Mouse (Mus musculus): Measurements from ENCODE around the gene Nfkbia. TPM values are rescaled to one million over a fixed set of nuclear protein-coding genes. Genes with fewer than 3 reads are reported as not detected.

Gene Nfkbia
- polyA plus RNA-seq, 1 experiment from 2014 or later, result 116 TPM

DNA sequence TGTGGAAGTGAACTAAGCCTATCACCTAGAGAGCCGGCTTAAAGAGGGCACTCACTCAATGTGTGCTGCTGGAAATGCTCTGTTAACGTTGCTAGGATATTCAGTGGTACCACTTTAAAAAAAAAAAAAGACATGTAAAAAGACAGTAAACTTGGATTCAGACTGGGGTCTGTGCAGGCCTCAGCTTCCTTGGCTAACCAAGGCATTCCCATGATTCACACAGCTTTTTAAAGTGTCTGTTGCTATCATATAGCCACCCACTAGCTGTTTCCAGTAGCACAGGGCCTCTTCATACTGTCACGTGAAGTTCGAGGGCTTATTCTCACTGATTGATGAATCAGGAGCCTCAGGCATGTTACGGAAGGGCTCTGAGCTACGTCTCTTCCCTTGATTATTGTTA lies 30.0 kb downstream of the Nfkbia start:
- no peak; the same call in 1 of the 2 replicates for ATAC-seq (ENCODE audit: borderline replicate concordance, extremely low read depth, low FRiP score, low TSS enrichment)
- Histone ChIP-seq H3K9ac (no peak overlapping the region), H3K27me3 (no peaks in the 10 kb centered on the region), H3K27ac (peak overlapping the region; percentile 90), H3K4me1 (peaks cover 74% of the 10 kb centered on the region), H3K4me2 (no peak overlapping the region), H3K36me3 (no peaks in the 10 kb centered on the region), H3K9me3 (no peaks in the 10 kb centered on the region), H3K4me3 (no peak overlapping the region)
- 28% methylated on average over 6 of the region's 6 CpGs for WGBS

- no peaks in the 10 kb centered on the region for H3K36me3 ChIP-seq
- ATAC-seq (ENCODE audit: borderline replicate concordance, extremely low read depth, low FRiP score, low TSS enrichment), result peak; percentile 60
- H3K27me3 ChIP-seq, result no peaks in the 10 kb centered on the region
- peak overlapping the region; percentile 90 for H3K27ac ChIP-seq
- H3K9ac ChIP-seq, result no peak overlapping the region
- H3K9me3 ChIP-seq, result no peaks in the 10 kb centered on the region
- H3K4me2 ChIP-seq, result no peak overlapping the region
- 34% methylated on average over 6 of the region's 6 CpGs for WGBS
- H3K4me3 ChIP-seq, result no peak overlapping the region
- H3K4me1 ChIP-seq, result peaks cover 68% of the 10 kb centered on the region
Observed at GRCm38 (mm10) chr12:55461767-55462166, 30.7 kb downstream of the Nfkbia start.

DNA sequence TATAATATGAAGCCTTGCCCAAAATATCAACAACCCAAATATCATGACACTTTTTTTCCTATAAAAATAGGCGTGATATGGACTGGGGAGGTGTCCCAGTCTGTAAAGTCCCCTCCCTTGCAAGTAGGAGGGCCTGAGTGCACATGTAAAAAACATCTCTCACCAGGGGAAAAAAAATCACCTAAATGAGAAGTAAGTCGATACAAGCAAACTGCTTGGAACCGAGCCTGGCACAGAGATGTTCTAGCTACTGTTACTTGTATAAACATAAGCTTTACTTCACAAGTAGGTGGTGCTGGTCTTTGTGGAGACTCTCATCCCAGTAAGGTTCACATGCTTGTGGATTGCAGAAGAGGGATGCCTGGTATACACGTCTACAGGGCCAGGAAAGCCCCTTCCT lies 31.5 kb downstream of the Nfkbia start:
- Histone ChIP-seq H3K9ac (no peak overlapping the region), H3K4me3 (no peak overlapping the region), H3K27me3 (no peaks in the 10 kb centered on the region), H3K36me3 (no peaks in the 10 kb centered on the region), H3K4me2 (no peak overlapping the region), H3K9me3 (no peaks in the 10 kb centered on the region), H3K4me1 (peaks cover 60% of the 10 kb centered on the region), H3K27ac (peak overlapping the region; percentile 90)
- ATAC-seq (ENCODE audit: borderline replicate concordance, extremely low read depth, low FRiP score, low TSS enrichment), result no peak
- WGBS, result 26% methylated on average over 4 of the region's 4 CpGs

GRCm38 (mm10) chr12:55459739-55460138 lies 32.7 kb downstream of the Nfkbia start:
- Histone ChIP-seq H3K4me3 (no peak overlapping the region), H3K4me2 (no peak overlapping the region), H3K9me3 (no peaks in the 10 kb centered on the region), H3K36me3 (no peaks in the 10 kb centered on the region), H3K27ac (no peak overlapping the region), H3K4me1 (peaks cover 48% of the 10 kb centered on the region), H3K27me3 (no peaks in the 10 kb centered on the region), H3K9ac (no peak overlapping the region)
- WGBS, result 44% methylated on average over 8 of the region's 8 CpGs
- ATAC-seq (ENCODE audit: borderline replicate concordance, extremely low read depth, low FRiP score, low TSS enrichment), result no peak

DNA sequence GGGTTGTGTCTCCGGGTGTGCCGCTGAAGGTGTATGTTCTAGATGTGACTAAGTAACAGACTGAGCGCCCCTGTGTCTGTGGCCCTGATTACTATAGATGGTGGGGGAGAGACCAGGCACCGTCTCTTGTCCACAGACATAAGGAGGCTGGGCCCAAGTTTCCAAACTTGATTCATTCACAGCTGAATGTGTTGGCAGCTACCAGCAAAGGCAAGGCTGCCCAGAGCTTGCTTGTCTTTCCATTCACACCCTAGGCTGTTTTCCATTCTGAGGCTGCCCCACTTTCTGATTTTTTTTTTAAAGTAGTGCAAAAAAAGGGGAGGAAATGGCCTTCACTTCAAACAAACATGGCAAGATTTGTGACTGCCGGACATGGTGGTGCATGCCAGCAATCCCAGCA lies 35.6 kb downstream of the Nfkbia start:
- Histone ChIP-seq H3K4me2 (no peak overlapping the region), H3K27ac (no peak overlapping the region), H3K4me3 (no peak overlapping the region), H3K4me1 (peaks cover 29% of the 10 kb centered on the region), H3K9ac (no peak overlapping the region), H3K36me3 (no peaks in the 10 kb centered on the region), H3K9me3 (no peaks in the 10 kb centered on the region), H3K27me3 (no peaks in the 10 kb centered on the region)
- 83% methylated on average over 5 of the region's 5 CpGs for WGBS
- ATAC-seq (ENCODE audit: borderline replicate concordance, extremely low read depth, low FRiP score, low TSS enrichment), result no peak

- no peaks in the 10 kb centered on the region for H3K36me3 ChIP-seq
- no peaks in the 10 kb centered on the region for H3K9me3 ChIP-seq
- 70% methylated on average over 3 of the region's 3 CpGs for WGBS
- H3K27ac ChIP-seq, result no peak overlapping the region
- ATAC-seq (ENCODE audit: borderline replicate concordance, extremely low read depth, low FRiP score, low TSS enrichment), result no peak
- no peak overlapping the region for H3K9ac ChIP-seq
- H3K4me1 ChIP-seq, result peaks cover 23% of the 10 kb centered on the region
- H3K27me3 ChIP-seq, result no peaks in the 10 kb centered on the region
- no peak overlapping the region for H3K4me3 ChIP-seq
- H3K4me2 ChIP-seq, result no peak overlapping the region
Observed at GRCm38 (mm10) chr12:55456136-55456535, 36.3 kb downstream of the Nfkbia start.

- Histone ChIP-seq H3K4me3 (no peak overlapping the region), H3K4me2 (no peak overlapping the region), H3K9ac (no peak overlapping the region), H3K9me3 (no peaks in the 10 kb centered on the region), H3K36me3 (no peaks in the 10 kb centered on the region), H3K27ac (no peak overlapping the region), H3K27me3 (no peaks in the 10 kb centered on the region), H3K4me1 (peaks cover 19% of the 10 kb centered on the region)
- 76% methylated on average over 10 of the region's 10 CpGs for WGBS
- ATAC-seq (ENCODE audit: borderline replicate concordance, extremely low read depth, low FRiP score, low TSS enrichment), result no peak
Observed at GRCm38 (mm10) chr12:55455206-55455605, 37.2 kb downstream of the Nfkbia start.

GRCm38 (mm10) chr12:55453924-55454323 lies 38.5 kb downstream of the Nfkbia start:
- H3K27ac ChIP-seq, result 0 out of 2 replicates have a peak overlapping the region, but pooled peaks have one; percentile 43

DNA sequence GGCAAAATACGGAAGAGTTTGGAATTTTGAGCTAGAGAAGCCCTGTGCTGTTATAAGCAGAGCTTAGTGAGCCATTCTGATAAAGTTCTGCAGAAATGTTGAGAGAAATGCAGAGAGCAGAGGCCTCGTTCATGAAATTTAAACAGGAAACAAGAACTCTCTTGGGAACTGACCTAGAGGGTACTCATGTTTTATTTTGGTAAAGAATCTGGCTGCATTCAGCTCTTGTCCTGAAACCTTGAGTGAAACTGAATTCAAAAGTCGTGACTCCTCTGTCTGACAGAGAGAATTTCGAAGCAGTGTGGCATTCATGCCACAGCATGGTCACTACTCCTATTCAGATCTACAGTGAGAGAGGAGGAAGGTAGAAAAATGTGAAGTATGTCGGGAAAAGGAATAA lies 39.6 kb downstream of the Nfkbia start:
- Histone ChIP-seq H3K4me1 (peaks cover 17% of the 10 kb centered on the region), H3K36me3 (no peaks in the 10 kb centered on the region), H3K27ac (peak overlapping the region; percentile 62), H3K27me3 (no peaks in the 10 kb centered on the region), H3K4me2 (no peak overlapping the region), H3K4me3 (no peak overlapping the region), H3K9ac (no peak overlapping the region), H3K9me3 (no peaks in the 10 kb centered on the region)
- WGBS, result 26% methylated on average over 5 of the region's 5 CpGs
- no peak for ATAC-seq (ENCODE audit: borderline replicate concordance, extremely low read depth, low FRiP score, low TSS enrichment)

More at GRCm38 (mm10) chr12:55453924-55454323, 38.5 kb downstream of the Nfkbia start:
- Histone ChIP-seq H3K4me2 (no peak overlapping the region), H3K9ac (no peak overlapping the region), H3K4me1 (peaks cover 17% of the 10 kb centered on the region), H3K4me3 (no peak overlapping the region), H3K27me3 (no peaks in the 10 kb centered on the region), H3K36me3 (no peaks in the 10 kb centered on the region), H3K9me3 (no peaks in the 10 kb centered on the region)
- no peak for ATAC-seq (ENCODE audit: borderline replicate concordance, extremely low read depth, low FRiP score, low TSS enrichment)
- 43% methylated on average over 4 of the region's 4 CpGs for WGBS

DNA sequence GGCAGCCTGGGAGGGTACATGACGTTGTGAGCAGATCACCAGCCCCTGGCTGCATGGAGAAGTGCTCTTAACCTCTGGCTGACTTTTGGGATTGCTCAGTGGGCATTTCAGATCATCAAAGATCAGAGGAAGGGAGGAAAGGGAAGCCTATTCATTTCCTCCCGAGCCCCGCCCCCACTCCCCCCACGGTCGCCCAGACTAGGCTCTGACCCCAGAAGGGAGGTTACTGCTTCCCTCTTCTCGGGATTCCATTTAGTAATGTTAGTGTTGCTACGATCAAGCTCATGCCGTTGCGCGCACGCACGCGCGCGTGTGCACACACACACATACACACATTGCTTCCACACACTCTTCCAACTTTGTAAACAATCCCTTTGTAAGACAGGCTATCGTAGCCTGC lies 42.0 kb downstream of the Nfkbia start:
- no peak overlapping the region for H3K4me3 ChIP-seq
- no peak overlapping the region for H3K9ac ChIP-seq
- peak overlapping the region; percentile 23 for H3K4me2 ChIP-seq
- H3K4me1 ChIP-seq, result peaks cover 40% of the 10 kb centered on the region
- no peaks in the 10 kb centered on the region for H3K27me3 ChIP-seq
- peak overlapping the region; percentile 21; the same call in 1 of the 2 replicates for H3K27ac ChIP-seq
- ATAC-seq (ENCODE audit: borderline replicate concordance, extremely low read depth, low FRiP score, low TSS enrichment), result no peak
- WGBS, result 39% methylated on average over 16 of the region's 16 CpGs
- no peaks in the 10 kb centered on the region for H3K9me3 ChIP-seq
- no peaks in the 10 kb centered on the region for H3K36me3 ChIP-seq

- H3K9ac ChIP-seq, result no peak overlapping the region
- H3K27ac ChIP-seq, result no peak overlapping the region
- H3K4me3 ChIP-seq, result no peak overlapping the region
- no peak overlapping the region for H3K4me2 ChIP-seq
- no peaks in the 10 kb centered on the region for H3K36me3 ChIP-seq
- H3K27me3 ChIP-seq, result no peaks in the 10 kb centered on the region
- ATAC-seq (ENCODE audit: borderline replicate concordance, extremely low read depth, low FRiP score, low TSS enrichment), result no peak
- peaks cover 40% of the 10 kb centered on the region for H3K4me1 ChIP-seq
- no peaks in the 10 kb centered on the region for H3K9me3 ChIP-seq
- WGBS, result 87% methylated on average over 2 of the region's 2 CpGs
Observed at GRCm38 (mm10) chr12:55449048-55449447, 43.4 kb downstream of the Nfkbia start.

DNA sequence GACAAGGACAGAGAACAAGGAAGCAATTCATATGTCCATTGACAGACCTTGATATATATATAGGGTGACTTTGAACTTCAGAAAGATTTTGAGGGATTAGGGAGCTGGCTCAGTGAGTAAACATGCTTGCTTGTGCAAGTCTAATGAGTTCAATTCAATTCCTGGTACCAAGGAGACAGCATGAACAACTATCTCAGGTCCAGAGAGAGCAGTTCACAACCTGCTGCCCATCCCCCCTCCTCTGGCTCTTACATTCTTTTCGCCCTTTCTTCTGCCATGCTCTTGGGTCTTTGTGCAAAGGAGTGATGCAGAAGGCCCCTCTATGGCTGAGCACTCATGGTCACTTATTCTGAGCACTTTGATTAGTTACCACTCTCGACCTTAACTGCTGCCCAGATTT lies 44.0 kb downstream of the Nfkbia start:
- no peaks in the 10 kb centered on the region for H3K9me3 ChIP-seq
- no peaks in the 10 kb centered on the region for H3K27me3 ChIP-seq
- no peak overlapping the region for H3K9ac ChIP-seq
- no peak overlapping the region for H3K27ac ChIP-seq
- no peaks in the 10 kb centered on the region for H3K36me3 ChIP-seq
- no peak overlapping the region for H3K4me2 ChIP-seq
- no peak for ATAC-seq (ENCODE audit: borderline replicate concordance, extremely low read depth, low FRiP score, low TSS enrichment)
- H3K4me1 ChIP-seq, result peaks cover 46% of the 10 kb centered on the region
- H3K4me3 ChIP-seq, result no peak overlapping the region
- 52% methylated on average over 2 of the region's 2 CpGs for WGBS

GRCm38 (mm10) chr12:55447396-55447760 lies 45.1 kb downstream of the Nfkbia start:
- Histone ChIP-seq H3K4me3 (no peak overlapping the region), H3K36me3 (no peaks in the 10 kb centered on the region), H3K9me3 (no peaks in the 10 kb centered on the region), H3K4me2 (no peak overlapping the region), H3K9ac (peak overlapping the region; percentile 0; the same call in 1 of the 2 replicates), H3K27me3 (no peaks in the 10 kb centered on the region), H3K27ac (peak overlapping the region; percentile 94), H3K4me1 (peaks cover 50% of the 10 kb centered on the region)
- WGBS, result 69% methylated on average over 11 of the region's 11 CpGs
- ATAC-seq (ENCODE audit: borderline replicate concordance, extremely low read depth, low FRiP score, low TSS enrichment), result no peak

All from lung, embryonic 15.5 days (tissue).